ENCODE assay signal across 18 mouse cellular contexts in the genomic region with DNA sequence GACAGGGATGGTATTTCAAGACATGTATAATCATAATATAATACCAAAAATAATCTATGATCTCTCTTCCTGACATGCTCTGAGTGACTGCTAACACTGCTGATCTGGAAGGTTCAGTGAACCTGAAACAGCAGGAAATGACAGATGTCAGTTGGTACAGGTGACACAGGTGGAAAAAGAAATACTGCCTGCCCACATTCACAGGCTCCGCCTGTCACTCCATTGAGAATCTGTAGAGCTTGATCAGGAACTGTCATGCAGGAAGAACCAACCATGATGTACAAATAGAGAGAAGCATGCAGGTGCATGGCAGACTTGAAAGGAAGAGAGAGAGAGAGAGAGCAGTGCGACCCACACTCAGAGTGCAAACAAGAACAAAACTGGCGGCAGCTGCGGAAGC.
DNase-seq lines count a peak whose midpoint lies in the region; ATAC-seq and TF ChIP-seq lines count a peak whose summit lies in the region.
"Had no signal": no experiment of that assay in that cellular context is flagged by ENCODE, and none has a peak within 500 bp of the region (broad histone marks: within the 10 kb centered on the region; RNA-seq: fewer than 3 reads in every experiment).

No protein-coding gene starts in this region.

- H3K4me1 ChIP-seq in hindbrain, embryonic 11.5 days (replicated peaks; ENCODE audit: control insufficient read depth, insufficient read depth, low read length), result no peaks in the 10 kb centered on the region
- no peaks in the 10 kb centered on the region for H3K4me1 ChIP-seq in liver, postnatal 0 days (ENCODE audit: insufficient read depth)

- no peaks in the 10 kb centered on the region for H3K27me3 ChIP-seq in hindbrain, embryonic 11.5 days (ENCODE audit: control insufficient read depth, insufficient read depth, low read length)
- H3K27me3 ChIP-seq in liver, postnatal 0 days (ENCODE audit: insufficient read depth, low read length), result no peaks in the 10 kb centered on the region
- H3K27me3 ChIP-seq: limb, embryonic 12.5 days had no signal

- no peaks in the 10 kb centered on the region for H3K36me3 ChIP-seq in hindbrain, embryonic 11.5 days (ENCODE audit: control insufficient read depth, insufficient read depth, low read length)
- no peaks in the 10 kb centered on the region for H3K36me3 ChIP-seq in liver, postnatal 0 days (replicated peaks; ENCODE audit: insufficient read depth, low read length)
- H3K36me3 ChIP-seq: limb, embryonic 12.5 days had no signal

- no peak overlapping the region for H3K4me3 ChIP-seq in hindbrain, embryonic 11.5 days (ENCODE audit: low read depth, low read length)
- H3K4me3 ChIP-seq in liver, postnatal 0 days (ENCODE audit: low read depth, low read length), result no peak overlapping the region
- H3K4me3 ChIP-seq: erythroblast, embryonic 14.5 days; limb, embryonic 12.5 days; myocyte had no signal

- no peak overlapping the region for H3K27ac ChIP-seq in hindbrain, embryonic 11.5 days (ENCODE audit: low read depth, low read length)
- H3K27ac ChIP-seq in liver, postnatal 0 days (ENCODE audit: low read depth), result no peak overlapping the region
- H3K27ac ChIP-seq: limb, embryonic 12.5 days; liver, embryonic 14.5 days had no signal

- TF ChIP-seq EP300 in liver, postnatal 0 days (IDR thresholded peaks at IDR 0.05; ENCODE audit: low read depth), result no peak

- ATAC-seq in hindbrain, embryonic 11.5 days (ENCODE audit: low FRiP score), result no peak
- ATAC-seq in liver, postnatal 0 days, result no peak
- ATAC-seq: forebrain, embryonic 16.5 days had no signal

- TF ChIP-seq CTCF in liver, postnatal 0 days (IDR thresholded peaks at IDR 0.05; ENCODE audit: low read depth), result no peak

- H3K9ac ChIP-seq in hindbrain, embryonic 11.5 days (ENCODE audit: low read depth, low read length), result no peak overlapping the region
- no peak overlapping the region for H3K9ac ChIP-seq in liver, postnatal 0 days (replicated peaks)
- H3K9ac ChIP-seq: limb, embryonic 12.5 days; liver, embryonic 14.5 days had no signal

- peak; percentile 65 for DNase-seq in A20 (ENCODE audit: low read depth, low spot score)
- peak; percentile 80 for DNase-seq in CD4-positive helper T cell, adult 2 months (ENCODE audit: low read depth, low spot score)
- peak; percentile 66 for DNase-seq in induced T-regulatory cell, adult 2 months (ENCODE audit: low read depth)
- peak; percentile 85 for DNase-seq in thymus, postnatal 0 days (ENCODE audit: low spot score)
- no peak for DNase-seq in embryo, embryonic 10 days (ENCODE audit: low spot score)
- no peak for DNase-seq in hindbrain, embryonic 11.5 days (ENCODE audit: low spot score)
- no peak for DNase-seq in liver, postnatal 0 days
- DNase-seq: adrenal gland, postnatal 10 days; cerebellum, adult 8-10 months; heart, postnatal 4 days; lung, postnatal 10 days; right cerebral cortex, adult 18-20 months had no signal

- H3K9me3 ChIP-seq in hindbrain, embryonic 11.5 days (ENCODE audit: control insufficient read depth, low read length), result no peaks in the 10 kb centered on the region
- no peaks in the 10 kb centered on the region for H3K9me3 ChIP-seq in liver, postnatal 0 days (ENCODE audit: low read length)
- H3K9me3 ChIP-seq: limb, embryonic 12.5 days had no signal

- H3K4me2 ChIP-seq in hindbrain, embryonic 11.5 days (replicated peaks; ENCODE audit: low read depth, low read length), result no peak overlapping the region
- H3K4me2 ChIP-seq in liver, postnatal 0 days (ENCODE audit: low read depth, low read length), result no peak overlapping the region
- H3K4me2 ChIP-seq: limb, embryonic 12.5 days; midbrain, embryonic 11.5 days had no signal

- WGBS in hindbrain, embryonic 11.5 days, result 64% methylated on average over 4 of the region's 4 CpGs
- 64% methylated on average over 4 of the region's 4 CpGs for WGBS in liver, postnatal 0 days (ENCODE audit: insufficient replicate concordance)

Comparison
In these comparisons a context has a peak if more than half of its experiments do, and no peak if none do; other contexts are left out.
1. DNase-seq: peak in A20 (single experiment), CD4-positive helper T cell, adult 2 months (single experiment), induced T-regulatory cell, adult 2 months (single experiment) and thymus, postnatal 0 days (single experiment); none in embryo, embryonic 10 days (single experiment), hindbrain, embryonic 11.5 days (single experiment) and liver, postnatal 0 days (single experiment).